ENCODE assay signal across 8 mouse cellular contexts in genomic region chr7:34630211-34631085, GRCm38 (mm10). TPM values are rescaled to one million over a fixed set of nuclear protein-coding genes. Genes with fewer than 3 reads are reported as not detected.
DNase-seq lines count a peak whose midpoint lies in the region; ATAC-seq and TF ChIP-seq lines count a peak whose summit lies in the region.

No protein-coding gene starts in this region.

- H3K4me1 ChIP-seq in hindbrain, embryonic 15.5 days (replicated peaks) = peaks cover 13% of the 10 kb centered on the region

- DNase-seq in NIH3T3 (ENCODE audit: low read depth) = peak; percentile 96
- DNase-seq in brain, embryonic 14.5 days (ENCODE audit: low read depth) = peak; percentile 84
- DNase-seq in gastrocnemius, postnatal 10 days = peak; percentile 78
- DNase-seq in left cerebral cortex, adult 2 months (ENCODE audit: extremely low spot score in 1 of 2, low spot score in 2 of 2) = peak; percentile 38 to 46
- peak; percentile 63 for DNase-seq in right cerebral cortex, postnatal 4 days

- peak overlapping the region; percentile 54 for H3K27ac ChIP-seq in hindbrain, embryonic 15.5 days (replicated peaks)
- H3K27ac ChIP-seq in left cerebral cortex, adult 2 months = peak overlapping the region; percentile 45; the same call in 1 of the 2 replicates

- H3K9me3 ChIP-seq in hindbrain, embryonic 15.5 days = no peaks in the 10 kb centered on the region

- peak; percentile 22; the same call in 1 of the 2 replicates for TF ChIP-seq CTCF in brain, embryonic 14.5 days (IDR thresholded peaks at IDR 0.05; ENCODE audit: borderline replicate concordance, extremely low read depth, insufficient read depth, insufficient read length)
- TF ChIP-seq CTCF in left cerebral cortex, adult 2 months (IDR thresholded peaks at IDR 0.05) = peak; percentile 38

- no peaks in the 10 kb centered on the region for H3K27me3 ChIP-seq in hindbrain, embryonic 15.5 days

- H3K4me2 ChIP-seq in hindbrain, embryonic 15.5 days = peak overlapping the region; percentile 60

- intact Hi-C loops in left cerebral cortex, adult 2 months (cut with DNase I) = no loop called here

- peak; percentile 83 for ATAC-seq in hindbrain, embryonic 15.5 days (ENCODE audit: low FRiP score, low read depth)
- ATAC-seq in megakaryocyte, adult 5-6 weeks (ENCODE audit: poor library complexity, severe bottlenecking) = 0 out of 2 replicates have a peak, but pooled peaks have one; percentile 33
- ATAC-seq in cerebellum, adult (ENCODE audit: insufficient number of reproducible peaks, low FRiP score, low TSS enrichment) = no peak

- no peak for TF ChIP-seq POLR2A in brain, embryonic 14.5 days (IDR thresholded peaks at IDR 0.05; ENCODE audit: borderline replicate concordance, extremely low read depth, insufficient read depth, insufficient read length, poor library complexity, severe bottlenecking)

- H3K36me3 ChIP-seq in hindbrain, embryonic 15.5 days = no peaks in the 10 kb centered on the region

- WGBS in hindbrain, embryonic 15.5 days = 2% methylated on average over 34 of the region's 34 CpGs

- peak overlapping the region; percentile 26; the same call in 1 of the 2 replicates for H3K9ac ChIP-seq in hindbrain, embryonic 15.5 days

- H3K4me3 ChIP-seq in hindbrain, embryonic 15.5 days = peak overlapping the region; percentile 33
- peak overlapping the region; percentile 30 for H3K4me3 ChIP-seq in left cerebral cortex, adult 2 months

RNA-seq across cellular contexts. Expression of gene Kctd15, which starts 26.1 kb away (rescaled TPM):
- polyA plus RNA-seq in brain, embryonic 14.5 days (2012; rRNA removed) = 99.9 and 119 TPM in 2 replicates
- total RNA-seq in gastrocnemius, postnatal 10 days (2021) = 10 to 100 TPM; 37.0 to 37.2 TPM
- polyA plus RNA-seq in hindbrain, embryonic 15.5 days (2015; fragmentation: Nextera tagmentation; extraction: Ambion mirVana) = 24.1 and 26.0 TPM in 2 replicates
- 10 to 100 TPM; 12.2 to 12.4 TPM for total RNA-seq in left cerebral cortex, adult 2 months (2021)
- total RNA-seq in megakaryocyte, adult 5-6 weeks (2015) = 0.30 TPM in 1 of 2 replicates, not detected in the other
- 0.07 TPM in 1 of 2 replicates, not detected in the other for total RNA-seq in megakaryocyte, adult 5-6 weeks (2017)

Comparison
In these comparisons a context has a peak if more than half of its experiments do, and no peak if none do; other contexts are left out.
1. DNase-seq: peak in every context shown above with its lines; median percentile 96 in NIH3T3; 84 in brain, embryonic 14.5 days; 78 in gastrocnemius, postnatal 10 days; 63 in right cerebral cortex, postnatal 4 days; 42 in left cerebral cortex, adult 2 months.
2. RNA of gene Kctd15, which starts 26.1 kb away (total RNA-seq): 37.0 to 37.2 TPM in gastrocnemius, postnatal 10 days and 12.2 to 12.4 TPM in left cerebral cortex, adult 2 months; 0.07 to 0.30 TPM in megakaryocyte, adult 5-6 weeks; every median in the first group is over 10 times any median in the second.